Mouse (Mus musculus): ENCODE measurements around the gene Hnrnpab.

DNA sequence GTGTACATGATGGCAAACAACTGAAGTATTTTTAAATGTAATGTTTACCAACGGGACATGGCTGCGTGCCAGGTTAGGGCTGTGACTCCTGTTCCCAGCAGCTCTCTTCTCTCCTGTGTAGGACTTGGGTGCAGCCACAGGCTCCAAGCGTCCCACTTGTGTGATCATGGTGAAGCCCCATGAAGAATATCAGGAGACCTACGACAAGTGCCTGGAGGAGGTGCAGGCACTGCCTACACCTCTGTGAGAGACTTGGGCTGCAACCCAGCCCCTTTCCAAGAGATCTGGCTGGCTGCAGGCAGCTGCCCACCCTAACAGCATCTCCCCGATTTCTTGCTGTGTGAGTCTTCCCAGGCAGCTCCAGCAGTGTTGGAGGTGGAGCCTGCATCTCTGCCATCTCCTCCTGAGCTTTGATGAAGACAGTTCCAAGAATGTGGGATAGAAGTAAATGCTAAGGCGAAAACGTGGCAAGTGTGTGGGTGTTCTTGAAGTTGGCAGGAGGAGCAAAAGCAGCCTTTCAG is 16.4 kb upstream of the Hnrnpab start:
- no peak for TF ChIP-seq CTCF (IDR thresholded peaks at IDR 0.05; ENCODE audit: control insufficient read depth, insufficient read depth, insufficient read length)
- no peak for TF ChIP-seq MYOD1 (IDR thresholded peaks at IDR 0.05; ENCODE audit: control insufficient read depth, insufficient read length, low read depth)
- TF ChIP-seq FOSL1 (IDR thresholded peaks at IDR 0.05; ENCODE audit: insufficient read depth, low read length, poor library complexity, severe bottlenecking): no peak
- TF ChIP-seq MAX (IDR thresholded peaks at IDR 0.05): no peak
- TF ChIP-seq USF1 (IDR thresholded peaks at IDR 0.05; ENCODE audit: low read depth): no peak
- no peak for TF ChIP-seq CEBPB (IDR thresholded peaks at IDR 0.05; ENCODE audit: low read depth)

Data from C2C12 (cell line).